Mouse (Mus musculus): ENCODE results near the gene Bcl6. TPM values are rescaled to one million over a fixed set of nuclear protein-coding genes. Genes with fewer than 3 reads are reported as not detected.

Gene Bcl6
- polyA plus RNA-seq, 3 experiments from 2014 or later: 8.4 to 28.5 (median 10.2) TPM

DNA sequence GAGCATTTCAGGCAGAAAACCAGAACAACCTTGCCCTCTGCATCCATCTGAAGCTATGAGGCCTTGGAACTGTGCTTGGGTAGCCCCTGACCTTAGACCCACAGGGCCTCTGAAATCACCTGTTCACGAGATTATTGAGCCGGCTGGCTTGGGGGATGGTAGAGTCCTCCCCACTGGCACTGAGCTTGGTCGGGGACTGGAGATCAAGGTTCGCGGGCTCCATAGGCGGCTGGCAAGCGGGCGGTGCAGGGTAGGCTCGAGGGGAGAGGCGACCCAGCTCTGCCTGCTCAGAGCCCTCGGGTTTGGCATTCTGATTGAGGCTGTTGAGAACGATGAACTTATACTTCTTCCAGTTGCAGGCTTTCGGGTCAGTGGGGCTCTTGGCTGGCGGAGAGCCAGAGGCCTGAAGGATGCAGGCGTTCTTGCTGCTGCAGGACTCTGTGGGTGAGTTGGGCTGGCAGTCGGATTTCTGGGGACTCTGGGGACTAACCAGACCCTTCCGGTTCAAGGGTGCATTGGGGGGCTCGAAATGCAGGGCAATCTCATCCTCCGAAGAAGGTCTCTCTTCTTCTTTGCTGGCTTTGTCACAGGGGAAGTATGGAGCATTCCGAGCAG is 16.4 kb downstream of the Bcl6 start:
- ATAC-seq: no peak

DNA sequence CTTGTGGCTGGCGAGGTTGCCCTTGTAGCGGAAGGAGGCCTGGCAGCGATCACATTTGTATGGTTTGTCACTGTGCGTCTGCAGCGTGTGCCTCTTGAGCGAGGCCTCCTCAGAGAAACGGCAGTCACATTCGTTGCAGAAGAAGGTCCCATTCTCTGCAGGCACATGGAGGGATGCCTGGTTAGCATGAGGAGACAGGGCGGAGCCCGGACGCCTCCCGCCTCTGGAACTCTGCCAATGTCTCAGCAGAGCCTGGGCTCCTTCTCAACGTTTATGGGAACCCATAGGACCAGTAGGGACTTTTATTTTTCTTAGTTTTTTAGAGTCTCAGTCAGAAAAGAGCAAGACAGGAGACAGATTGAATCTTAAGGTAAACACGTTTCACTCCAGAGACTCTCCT is 18.7 kb downstream of the Bcl6 start:
- ATAC-seq: no peak

DNA sequence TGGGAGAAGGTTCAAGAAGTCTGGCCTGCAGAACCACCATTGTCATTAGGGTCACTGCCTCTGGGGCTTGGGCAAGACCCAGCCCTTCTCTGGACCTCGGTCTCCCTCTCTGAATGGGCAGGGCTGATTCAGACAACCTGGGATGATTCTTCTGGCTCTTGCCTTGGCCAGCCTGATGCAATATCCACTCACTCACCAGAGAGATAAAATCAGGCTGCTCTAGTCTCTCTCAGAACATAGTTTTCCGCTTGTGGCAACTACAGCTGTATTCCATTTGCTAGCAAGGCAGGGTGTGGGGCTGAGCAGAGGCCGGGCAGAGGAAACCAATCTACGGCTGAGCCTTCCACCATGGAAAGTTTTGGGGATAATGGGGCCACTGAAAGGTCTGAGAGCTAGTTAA is 19.8 kb downstream of the Bcl6 start:
- ATAC-seq: no peak

DNA sequence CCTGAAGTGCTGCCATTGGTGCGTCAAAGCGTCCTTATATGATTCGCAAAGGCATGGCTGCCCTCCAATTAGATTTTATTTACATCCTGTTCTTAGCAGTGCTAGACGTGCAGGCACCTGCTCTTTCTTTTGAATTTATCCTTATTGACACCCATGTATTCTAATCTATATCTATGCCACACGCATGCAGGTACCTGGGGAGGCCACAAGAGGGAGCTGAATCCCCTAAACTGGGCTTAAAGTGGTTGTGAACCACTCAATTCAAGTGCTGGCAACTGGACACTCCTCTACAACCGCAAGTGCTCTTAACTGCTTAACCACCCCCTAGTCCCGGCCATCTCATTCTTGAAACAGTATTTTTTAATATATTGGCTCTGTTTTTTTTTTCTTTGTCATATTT is 21.4 kb downstream of the Bcl6 start:
- peak; percentile 46 for ATAC-seq

DNA sequence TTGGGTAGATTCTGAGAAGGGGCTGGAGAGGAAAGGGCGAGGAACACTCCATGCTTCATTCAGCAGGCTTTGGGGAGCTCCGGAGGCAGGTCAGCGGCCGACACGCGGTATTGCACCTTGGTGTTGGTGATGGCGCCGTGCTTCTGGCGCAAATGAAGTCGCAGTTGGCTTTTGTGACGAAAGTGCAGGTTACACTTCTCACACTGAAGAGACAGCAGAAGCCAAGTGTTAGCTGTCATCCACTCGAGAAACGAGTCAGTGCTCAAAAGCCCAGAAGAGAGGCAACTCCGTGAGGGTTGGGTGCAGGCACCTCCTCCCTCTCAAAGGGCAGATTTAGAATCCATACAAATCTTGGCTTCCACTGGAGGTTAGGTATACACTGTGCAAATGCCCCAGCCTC is 22.6 kb downstream of the Bcl6 start:
- no peak for ATAC-seq

DNA sequence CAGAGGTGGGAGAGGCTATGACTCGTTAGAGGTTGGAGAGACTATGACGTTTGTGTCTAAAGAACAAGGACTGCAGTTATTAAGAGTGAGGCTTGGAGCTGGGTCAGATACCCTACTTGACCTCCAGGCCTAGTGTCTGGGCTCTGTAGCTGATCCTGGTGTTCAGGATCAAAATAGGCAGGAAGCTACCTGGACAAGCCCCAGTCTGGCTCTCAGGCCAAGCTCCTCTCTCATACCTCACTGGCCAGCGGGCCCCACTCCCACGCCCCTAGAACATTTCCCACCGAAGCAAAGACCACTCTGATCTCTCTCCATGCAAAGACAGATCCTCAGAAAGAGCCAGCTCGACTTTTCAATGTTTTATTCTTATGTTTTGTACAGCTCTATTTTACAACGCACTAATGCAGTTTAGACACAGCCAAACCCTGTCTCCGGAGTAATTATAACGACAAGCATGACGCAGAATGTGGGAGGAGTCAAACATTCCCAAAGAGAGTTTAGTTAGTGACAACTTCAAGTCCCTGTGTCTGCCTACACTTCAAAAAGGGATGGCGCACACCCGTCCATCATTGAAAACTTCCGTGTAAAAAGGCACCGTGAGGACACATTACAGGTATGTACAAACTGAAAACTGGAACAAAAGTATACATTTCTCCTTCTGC is 23.8 kb downstream of the Bcl6 start:
- ATAC-seq: no peak

DNA sequence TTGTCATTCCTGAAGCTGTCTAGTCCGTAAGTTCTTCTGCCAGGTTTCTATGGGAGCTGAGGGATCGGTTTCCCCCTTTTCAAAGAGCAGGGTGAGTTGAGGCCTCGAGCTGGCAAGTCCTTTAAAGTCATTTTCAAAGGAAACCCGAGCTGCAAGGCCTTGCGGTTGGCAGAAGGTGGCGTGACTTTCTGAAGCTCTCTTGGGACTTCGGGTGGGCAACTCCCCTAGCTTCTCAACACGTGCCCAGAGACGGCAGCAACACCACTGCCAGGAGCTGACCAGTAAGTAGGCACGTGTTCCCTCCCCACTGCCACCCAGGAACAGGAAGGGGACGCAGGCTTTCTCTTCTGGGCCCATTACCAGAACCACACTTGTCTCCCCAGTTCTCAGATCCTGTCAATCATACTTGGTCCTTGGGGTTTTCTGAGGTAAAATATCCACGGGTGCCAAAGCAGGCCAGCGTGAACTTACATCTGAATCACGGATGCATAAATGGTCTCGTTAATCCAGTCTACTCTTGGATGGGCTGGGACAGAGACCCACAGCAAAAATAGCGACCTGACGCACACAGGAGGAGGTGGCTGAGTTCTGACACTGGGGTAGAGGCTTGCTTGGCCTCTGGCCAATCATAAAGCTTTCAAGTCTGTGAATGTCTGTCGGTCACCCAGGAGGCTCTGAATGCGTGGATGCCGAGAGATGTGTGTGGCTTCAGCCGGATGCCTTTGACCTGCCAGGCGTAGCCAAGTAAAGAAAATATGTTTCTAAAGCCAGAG is 24.6 kb downstream of the Bcl6 start:
- no peak for ATAC-seq

DNA sequence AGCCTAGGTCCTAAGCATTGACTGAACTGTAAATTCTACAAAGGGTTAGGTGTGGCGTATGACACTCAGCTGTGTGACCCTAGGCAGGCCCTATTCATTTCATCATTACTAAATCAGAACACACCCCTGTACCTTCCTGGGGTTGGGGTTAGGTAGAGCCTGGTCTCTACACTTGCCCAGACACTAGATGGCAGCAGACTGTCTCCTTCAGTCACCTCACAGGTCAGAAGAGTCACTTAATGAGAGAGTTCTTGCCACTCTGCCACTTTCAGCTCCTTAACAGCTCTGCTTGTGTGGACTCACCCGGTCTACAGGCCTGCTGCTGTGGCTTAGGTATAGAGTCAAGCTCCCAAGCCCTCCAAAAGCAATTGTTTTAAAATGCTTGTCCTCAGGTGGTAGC is 26.3 kb downstream of the Bcl6 start:
- ATAC-seq: peak; percentile 73

DNA sequence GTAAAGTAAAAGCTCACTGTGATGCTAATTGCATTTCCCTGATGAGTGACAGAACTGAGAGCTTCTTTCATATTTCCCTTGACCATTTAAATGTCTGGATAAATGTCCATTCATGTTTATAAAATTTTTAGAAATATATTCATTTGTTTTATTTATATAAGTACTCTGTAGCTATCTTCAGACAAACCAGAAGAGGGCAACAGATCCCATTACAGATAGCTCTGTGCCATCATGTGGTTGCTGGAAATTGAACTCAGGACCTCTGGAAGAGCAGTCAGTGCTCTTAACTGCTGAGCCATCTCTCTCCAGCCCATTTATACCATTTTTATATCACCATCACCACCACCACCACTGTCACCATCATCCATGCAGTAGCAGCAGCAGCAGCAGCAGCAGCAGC is 29.7 kb downstream of the Bcl6 start:
- no peak for ATAC-seq

DNA sequence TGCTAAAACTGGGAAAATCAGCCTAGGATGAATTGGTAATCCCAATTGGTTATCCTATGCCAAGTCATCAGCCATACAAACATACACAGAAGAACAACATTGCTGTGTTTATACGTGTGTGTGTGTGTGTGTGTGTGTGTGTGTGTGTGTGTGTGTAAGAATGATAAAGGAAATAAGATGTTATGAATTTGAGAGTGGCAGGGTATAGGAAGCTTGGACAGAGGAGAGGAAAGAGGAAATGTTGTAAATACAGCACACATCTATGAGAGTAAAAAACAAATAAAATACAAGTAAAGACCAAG is 34.7 kb downstream of the Bcl6 start:
- ATAC-seq: no peak

DNA sequence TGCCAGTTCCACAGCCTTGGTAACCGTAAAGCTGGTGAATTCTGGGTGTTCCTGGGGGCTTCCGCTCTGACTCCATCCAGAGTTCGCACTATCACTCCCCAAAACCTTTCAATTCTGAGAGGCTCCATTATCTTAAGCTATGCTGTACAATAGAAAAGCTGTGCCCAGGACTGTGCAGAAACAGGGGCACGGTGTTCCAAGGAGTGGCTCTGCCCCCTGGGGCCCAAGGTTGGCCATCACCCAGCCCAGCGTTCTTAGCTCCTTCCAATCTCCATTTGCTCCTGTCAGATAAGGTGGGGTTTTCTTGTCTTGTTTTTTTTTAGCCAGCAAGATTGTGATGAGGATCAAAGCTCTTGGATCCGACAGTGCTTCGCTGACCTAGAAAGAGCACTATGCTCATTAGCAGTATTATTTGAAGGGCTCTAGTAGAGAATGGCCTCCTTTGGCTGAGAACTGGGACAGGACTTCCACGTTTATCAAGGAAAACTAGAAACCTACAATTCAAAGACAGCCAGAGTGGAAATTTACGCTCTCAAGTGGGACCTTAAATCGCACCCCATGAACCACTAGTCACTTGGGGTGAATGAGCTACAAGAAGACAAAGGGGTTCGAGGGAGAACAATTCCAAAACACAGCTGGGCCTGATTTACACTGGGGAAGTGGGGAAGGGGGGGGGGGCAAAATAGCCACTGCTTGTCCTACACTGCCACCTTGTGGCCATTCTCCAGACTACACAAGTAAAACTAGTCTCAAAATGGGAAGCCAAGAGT is 35.3 kb downstream of the Bcl6 start:
- ATAC-seq: no peak

DNA sequence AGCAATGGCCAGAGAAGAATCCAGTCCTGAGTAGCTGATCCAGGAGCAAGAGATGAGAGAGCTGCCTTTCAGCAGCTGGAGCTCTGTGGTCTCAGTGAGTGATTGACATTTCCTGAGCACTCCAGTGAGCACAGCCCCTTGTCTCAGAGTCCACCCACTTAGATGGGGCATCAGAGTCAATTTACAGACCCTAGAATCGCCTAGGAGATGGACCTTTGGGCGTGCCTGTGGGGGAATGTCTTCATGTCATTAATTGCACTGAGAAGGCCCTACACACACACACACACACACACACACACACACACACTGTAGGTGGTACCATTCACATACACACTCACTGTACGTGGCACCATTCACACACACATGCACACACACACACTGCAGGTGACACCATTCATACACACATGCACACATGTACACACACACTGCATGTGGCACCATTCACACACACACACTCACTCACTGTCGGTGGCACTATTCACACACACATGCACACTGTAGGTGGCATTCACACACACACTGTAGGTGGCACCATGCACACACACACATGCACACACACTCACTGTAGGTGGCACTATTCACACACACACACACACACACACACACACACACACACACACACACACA is 36.4 kb downstream of the Bcl6 start:
- no peak for ATAC-seq

DNA sequence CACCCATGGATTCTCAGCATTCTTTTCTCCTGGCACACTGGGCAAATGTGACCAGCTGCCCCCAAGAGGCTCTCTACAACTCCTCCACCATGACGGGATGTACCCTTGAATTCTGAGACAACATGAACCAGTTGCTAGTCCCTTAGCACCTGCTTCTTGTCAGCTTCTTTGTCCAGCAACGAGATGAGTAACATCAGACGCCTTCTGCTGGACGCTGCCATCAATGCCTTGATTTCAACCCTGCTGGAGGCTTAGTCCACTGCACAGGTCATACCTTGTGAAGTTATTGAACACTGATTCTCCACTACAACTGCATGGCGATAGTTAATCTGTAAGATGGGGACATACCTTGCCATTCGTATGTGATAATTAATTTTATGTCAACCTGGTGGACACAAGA is 41.0 kb downstream of the Bcl6 start:
- ATAC-seq: no peak

DNA sequence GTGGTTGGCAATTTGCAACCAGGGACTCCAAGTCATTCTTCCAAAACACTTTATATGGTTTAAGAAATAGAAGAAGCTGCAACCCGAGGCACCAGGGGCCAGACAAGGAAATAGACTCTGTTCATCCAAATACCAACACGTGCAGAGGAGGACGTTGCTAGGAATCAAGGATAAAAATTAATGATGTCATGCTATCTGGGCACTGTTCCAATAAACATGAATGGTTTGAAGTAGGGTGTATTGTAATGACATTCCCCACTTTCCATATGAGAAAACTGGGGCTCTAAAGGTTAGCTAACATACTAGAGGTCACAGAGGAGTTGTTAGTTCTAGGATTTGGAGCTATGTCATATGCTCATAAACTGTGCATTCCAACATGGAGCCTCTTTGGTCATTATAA is 43.9 kb downstream of the Bcl6 start:
- ATAC-seq: no peak

DNA sequence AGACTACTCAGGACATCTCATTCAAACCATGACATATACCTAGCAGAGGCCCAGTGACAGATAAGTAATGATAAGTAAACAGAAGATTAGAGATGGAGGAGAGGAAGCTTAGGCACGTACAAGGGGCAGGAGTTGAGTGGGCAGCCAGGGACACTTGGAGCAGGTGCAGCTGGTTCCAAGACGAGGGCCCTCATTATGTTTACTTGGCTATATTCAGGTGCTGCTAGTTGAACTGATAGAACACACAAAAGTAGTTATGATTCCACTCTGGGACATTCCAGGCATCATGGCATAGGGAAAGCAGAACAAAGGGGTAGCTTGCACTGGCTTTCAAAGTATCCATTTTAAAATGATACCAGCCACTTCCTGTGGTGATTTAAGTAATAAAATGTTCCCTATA is 54.3 kb downstream of the Bcl6 start:
- ATAC-seq: no peak

DNA sequence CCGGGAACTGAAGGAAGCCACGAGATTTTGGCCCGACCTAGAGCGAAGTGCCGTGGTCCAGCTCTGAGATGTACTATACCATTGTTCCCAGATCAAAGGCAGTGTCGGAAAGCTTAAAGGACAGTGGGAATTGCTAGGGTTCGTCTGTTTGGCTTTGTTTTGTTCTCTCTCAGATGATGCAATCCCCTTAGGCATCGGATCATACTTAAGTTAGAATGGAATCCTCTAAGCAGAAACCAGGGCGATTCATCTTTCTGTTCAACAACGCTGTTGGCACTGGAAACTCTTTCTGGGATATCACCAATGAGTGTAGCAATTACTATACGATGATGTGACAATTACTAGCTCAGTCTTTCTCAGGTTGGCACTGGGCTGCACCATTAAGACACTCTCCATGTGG is 56.4 kb downstream of the Bcl6 start, which contains the start of gene Rtp2:
Gene Rtp2, minus strand, starts transcription at position 101 of the 400 bp plus-strand sequence.
- no peak for ATAC-seq

DNA sequence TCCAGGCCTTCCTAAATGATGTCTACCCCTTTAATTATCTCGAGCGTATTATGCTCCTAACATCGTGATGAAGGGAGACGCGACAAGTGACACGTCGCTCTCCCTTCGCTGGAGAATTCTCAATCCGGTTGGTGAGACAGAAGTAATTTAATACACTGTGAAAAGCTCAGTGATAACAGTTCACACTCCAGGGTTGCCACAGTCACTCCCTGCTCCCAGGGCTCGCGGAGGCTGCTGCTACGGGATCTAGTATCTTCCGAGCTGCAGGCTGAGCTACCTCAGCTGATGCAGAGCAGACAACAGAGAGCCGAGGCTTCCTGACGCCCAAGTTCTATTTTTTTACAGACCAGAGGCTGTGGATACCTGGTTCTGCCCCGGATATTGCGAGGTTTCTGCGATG is 57.4 kb downstream of the Bcl6 start:
- ATAC-seq: no peak

DNA sequence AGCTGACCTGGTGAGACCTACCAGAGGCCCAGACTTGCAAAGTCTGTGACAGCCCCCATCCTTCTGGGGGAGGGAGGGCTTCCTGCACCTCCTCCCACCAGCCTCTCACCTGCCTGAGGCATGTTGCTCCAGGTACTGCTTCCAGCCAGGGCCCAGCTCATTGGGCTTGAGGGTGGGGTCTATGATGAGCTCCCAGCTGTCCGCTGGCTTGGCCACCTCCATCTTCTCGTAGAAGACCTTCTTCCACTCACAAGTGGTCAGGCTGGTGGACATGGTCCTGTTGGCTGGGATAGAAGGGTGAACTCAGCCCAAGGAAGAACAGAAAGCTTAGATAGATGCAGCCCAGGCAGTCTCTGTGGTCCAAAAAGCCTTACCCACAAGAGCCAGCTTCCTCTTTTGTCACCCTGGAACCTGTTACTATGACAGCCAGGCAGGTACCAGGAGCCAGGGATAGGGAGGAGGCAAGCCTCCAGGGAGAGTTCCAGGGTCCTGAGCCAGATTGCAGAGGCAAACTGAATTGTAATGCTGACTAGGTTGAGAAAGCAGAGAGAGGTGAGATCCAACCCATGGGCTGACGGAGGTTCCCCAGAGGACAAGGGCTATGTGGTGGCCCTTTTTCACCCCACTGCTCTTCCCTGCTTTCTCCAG is 58.1 kb downstream of the Bcl6 start:
- no peak for ATAC-seq

DNA sequence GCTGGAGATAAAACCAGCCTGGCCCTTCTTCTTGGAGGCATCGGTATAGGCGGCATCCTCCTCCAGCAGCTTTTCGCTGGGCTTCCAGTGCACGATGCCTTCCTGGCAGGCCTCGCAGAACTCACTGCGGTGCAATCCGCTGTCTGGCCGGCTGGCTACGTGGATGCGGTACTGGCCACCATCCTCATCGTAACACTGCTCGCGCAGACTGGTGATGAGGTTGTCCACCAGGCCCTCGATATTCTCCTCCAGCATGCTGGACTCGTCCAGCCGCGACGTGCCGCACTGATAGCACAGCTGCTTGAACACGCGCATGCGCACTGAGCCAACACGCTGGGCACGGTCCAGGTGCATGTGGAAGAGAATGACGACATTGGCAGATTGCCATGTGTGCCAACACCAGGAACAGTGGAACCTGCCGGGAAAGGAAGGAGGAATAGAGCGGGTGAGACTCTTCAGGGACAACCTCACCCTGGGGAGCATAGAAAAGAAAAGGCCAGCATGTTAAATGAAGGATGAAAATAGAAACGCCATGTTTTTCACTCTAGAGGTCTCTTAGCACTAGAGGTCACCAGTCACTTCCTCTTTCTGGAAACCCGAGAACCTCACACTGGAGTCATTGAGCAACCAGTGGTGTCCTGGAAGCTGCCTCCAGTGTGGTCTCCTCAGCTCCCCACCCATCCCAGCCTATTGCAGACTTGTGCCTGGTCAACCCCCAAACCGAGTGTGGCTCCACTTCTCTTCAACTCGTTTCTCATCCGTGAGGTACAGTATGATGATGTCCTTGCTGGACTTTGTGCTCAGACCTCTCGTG is 61.1 kb downstream of the Bcl6 start:
- no peak for ATAC-seq

DNA sequence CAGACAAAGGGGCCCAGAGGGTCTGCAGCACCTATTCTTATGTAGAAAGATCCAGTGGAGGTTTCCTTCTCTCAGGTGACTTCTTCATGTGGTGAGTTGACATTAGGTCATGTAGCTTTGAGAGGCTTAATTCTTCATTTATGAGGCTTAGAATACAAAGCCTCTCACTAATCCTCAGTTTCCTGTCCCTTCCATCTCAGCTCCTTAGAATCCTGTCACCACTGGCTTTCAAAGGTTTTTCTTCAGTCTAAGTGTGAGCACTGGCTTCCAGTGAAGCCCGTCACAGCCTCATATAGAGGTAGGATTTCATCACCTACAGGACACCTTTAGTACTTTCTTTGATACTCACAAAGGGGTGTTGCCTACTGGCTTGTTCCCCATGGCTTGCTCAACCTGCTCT is 65.7 kb downstream of the Bcl6 start:
- no peak for ATAC-seq

DNA sequence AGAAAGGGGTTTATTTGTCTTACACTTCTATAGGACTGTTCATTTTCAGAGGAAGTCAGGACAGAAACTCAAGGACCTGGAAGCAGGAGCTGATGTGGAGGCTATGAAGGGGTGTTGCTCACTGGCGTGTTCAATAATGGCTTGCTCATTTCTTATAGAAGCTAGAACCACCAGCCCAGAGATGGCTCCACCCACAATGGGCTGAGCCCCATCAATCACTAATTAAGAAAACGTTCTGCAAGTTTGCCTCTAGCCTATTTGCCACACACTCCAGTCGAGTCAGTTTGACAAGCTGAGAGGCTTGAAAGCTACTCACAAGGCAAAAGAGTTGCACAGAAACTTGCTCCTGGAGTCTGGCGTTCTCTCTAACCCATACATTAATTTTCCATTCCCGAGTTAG is 67.0 kb downstream of the Bcl6 start:
- no peak for ATAC-seq

DNA sequence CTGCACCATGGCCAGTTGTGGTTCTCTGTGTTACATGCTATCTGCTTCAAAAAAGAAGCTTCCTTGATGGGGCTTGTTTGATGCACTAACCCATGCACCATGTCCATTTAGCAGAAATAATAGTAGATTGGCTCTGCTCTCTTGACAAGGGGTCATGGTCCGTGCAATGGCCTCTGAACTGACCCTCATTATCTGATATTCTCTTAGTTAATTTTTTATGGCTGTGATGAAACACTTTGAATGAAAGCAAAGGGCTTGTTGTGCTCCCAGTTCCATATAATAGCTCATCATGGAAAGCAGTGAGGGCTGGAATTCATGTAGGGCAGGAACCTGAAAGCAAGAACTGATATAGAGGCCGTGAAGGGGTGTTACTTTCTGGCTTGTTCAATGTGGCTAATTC is 69.2 kb downstream of the Bcl6 start:
- ATAC-seq: no peak

Data from inflammation-experienced regulatory T-cells, adult 6 months (primary cell).